ENCODE assay signal across 33 mouse cellular contexts in the genomic region with DNA sequence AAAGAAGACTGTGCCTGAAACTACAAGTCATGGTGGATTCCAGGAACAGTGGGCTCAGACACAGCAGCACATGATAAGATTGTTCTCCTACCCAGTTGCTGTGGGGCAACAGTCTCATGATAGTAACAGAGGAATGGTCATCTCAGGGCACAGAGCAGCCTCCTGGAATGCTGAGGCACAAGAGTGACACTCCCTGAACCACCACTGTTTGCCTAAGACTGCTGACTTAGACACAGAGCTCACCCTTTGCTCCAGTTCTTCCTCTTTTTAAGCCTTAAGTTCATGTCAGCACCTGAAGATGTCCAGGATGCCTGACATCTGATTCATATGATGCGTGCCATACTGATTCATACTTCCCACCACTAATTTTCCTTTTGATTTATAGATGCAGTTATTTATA. TPM values are rescaled to one million over a fixed set of nuclear protein-coding genes. Genes with fewer than 3 reads are reported as not detected.
A peak's percentile ranks its signal among the peaks of the same experiment; 100 is the strongest.
DNase-seq lines count a peak whose midpoint lies in the region; ATAC-seq and TF ChIP-seq lines count a peak whose summit lies in the region.
"Had no signal": no experiment of that assay in that cellular context is flagged by ENCODE, and none has a peak within 500 bp of the region (broad histone marks: within the 10 kb centered on the region; RNA-seq: fewer than 3 reads in every experiment).

No protein-coding gene starts in this region.

- no peak for TF ChIP-seq EP300 in lung, postnatal 0 days (IDR thresholded peaks at IDR 0.05)

- H3K9ac ChIP-seq in lung, postnatal 0 days (replicated peaks; ENCODE audit: low read depth): no peak overlapping the region
- H3K9ac ChIP-seq: forebrain, embryonic 15.5 days; heart, embryonic 13.5 days; neural tube, embryonic 13.5 days had no signal

- H3K36me3 ChIP-seq in lung, postnatal 0 days (ENCODE audit: insufficient read depth, low read length): no peaks in the 10 kb centered on the region
- H3K36me3 ChIP-seq in macrophage (ENCODE audit: inconsistent target): no peaks in the 10 kb centered on the region
- H3K36me3 ChIP-seq: embryonic facial prominence, embryonic 10.5 days; forebrain, embryonic 15.5 days; heart, embryonic 13.5 days; neural tube, embryonic 13.5 days had no signal

- no peak; the same call in 1 of the 2 replicates for ATAC-seq in lung, postnatal 0 days
- ATAC-seq: forebrain, embryonic 15.5 days had no signal

- peak; percentile 14 for DNase-seq in lung, postnatal 0 days (ENCODE audit: low spot score)
- DNase-seq in lung, postnatal 25 days (ENCODE audit: low spot score): no peak
- peak; percentile 39 for DNase-seq in adipocyte (ENCODE audit: low spot score)
- peak; percentile 47 for DNase-seq in yolk sac, embryonic 10.5 days (ENCODE audit: low spot score)
- DNase-seq in urinary bladder, postnatal 25 days (ENCODE audit: low spot score): no peak
- no peak for DNase-seq in embryo, embryonic 9.5 days (ENCODE audit: extremely low spot score)
- DNase-seq: cerebellum, adult 2 months; cerebellum, postnatal 25 days; gastrocnemius, postnatal 10 days; heart, postnatal 14 days; kidney, adult 2 months; lung, adult 2 months; lung, postnatal 4 days; midbrain, embryonic 14.5 days; thymus, postnatal 36 days had no signal

- no peak overlapping the region for H3K27ac ChIP-seq in lung, postnatal 0 days (ENCODE audit: low read length)
- peak overlapping the region; percentile 95 for H3K27ac ChIP-seq in macrophage
- H3K27ac ChIP-seq: embryonic facial prominence, embryonic 10.5 days; forebrain, embryonic 15.5 days; heart, embryonic 13.5 days; kidney, postnatal 0 days; neural tube, embryonic 13.5 days had no signal

- TF ChIP-seq CTCF in lung, postnatal 0 days (IDR thresholded peaks at IDR 0.05): no peak

- H3K79me2 ChIP-seq in macrophage (ENCODE audit: inconsistent target): no peaks in the 10 kb centered on the region

- WGBS in lung, postnatal 0 days: 86% methylated on average over 1 of the region's 1 CpGs
- WGBS in macrophage (ENCODE audit: missing documents): 27% methylated on average over 1 of the region's 1 CpGs

- no peaks in the 10 kb centered on the region for H3K4me1 ChIP-seq in lung, postnatal 0 days (ENCODE audit: insufficient read depth, low read depth, low read length)
- H3K4me1 ChIP-seq: embryonic facial prominence, embryonic 10.5 days; forebrain, embryonic 15.5 days; heart, embryonic 13.5 days; neural tube, embryonic 13.5 days had no signal

- no peak overlapping the region for H3K4me2 ChIP-seq in lung, postnatal 0 days (replicated peaks; ENCODE audit: low read depth, low read length)
- H3K4me2 ChIP-seq: forebrain, embryonic 15.5 days; heart, embryonic 13.5 days; liver, embryonic 11.5 days; neural tube, embryonic 13.5 days had no signal

- no peak overlapping the region for H3K4me3 ChIP-seq in lung, postnatal 0 days (ENCODE audit: low read depth, low read length)
- no peak overlapping the region for H3K4me3 ChIP-seq in macrophage (ENCODE audit: inconsistent target)
- H3K4me3 ChIP-seq: embryonic facial prominence, embryonic 10.5 days; forebrain, embryonic 15.5 days; heart, embryonic 13.5 days; myocyte; neural tube, embryonic 13.5 days had no signal

- H3K9me3 ChIP-seq in lung, postnatal 0 days (ENCODE audit: low read length): no peaks in the 10 kb centered on the region
- H3K9me3 ChIP-seq: embryonic facial prominence, embryonic 10.5 days; forebrain, embryonic 15.5 days; heart, embryonic 13.5 days; neural tube, embryonic 13.5 days had no signal

- no peaks in the 10 kb centered on the region for H3K27me3 ChIP-seq in lung, postnatal 0 days (replicated peaks; ENCODE audit: insufficient read depth, low read length)
- H3K27me3 ChIP-seq: forebrain, embryonic 15.5 days; heart, embryonic 13.5 days; neural tube, embryonic 13.5 days had no signal

RNA-seq across cellular contexts. Expression of a gene that starts 23.7 kb away (rescaled TPM):
- polyA plus RNA-seq in lung, postnatal 0 days (2015; fragmentation: Nextera tagmentation; extraction: Ambion mirVana): 413 and 421 TPM in 2 replicates
- 100 to 1,000 TPM in 5 of 26 experiments, 10 to 100 TPM in 21; 13.7 to 172 (median 40.9) TPM for total RNA-seq in macrophage (2018; cell fraction: chromatin; rRNA removed)
- 100 to 1,000 TPM; 122 to 667 (median 326) TPM for total RNA-seq in macrophage (2018; cell fraction: cytosol; rRNA removed)
- total RNA-seq in macrophage (2018; cell fraction: nucleus; rRNA removed): 100 to 1,000 TPM in 13 of 26 experiments, 10 to 100 TPM in 13; 47.6 to 271 (median 103) TPM
- polyA plus RNA-seq in macrophage (2018): 508 to 1,107 TPM (median 907 TPM) in 3 replicates

RNA-seq across cellular contexts. Expression of a gene that starts 28.8 kb away (rescaled TPM):
- not detected in 2 replicates for polyA plus RNA-seq in lung, postnatal 0 days (2015; fragmentation: Nextera tagmentation; extraction: Ambion mirVana)
- total RNA-seq in macrophage (2018; cell fraction: chromatin; rRNA removed): 1 to 10 TPM in 8 of 26 experiments, not detected in 18; 1.8 to 4.2 (median 2.2) TPM
- total RNA-seq in macrophage (2018; cell fraction: cytosol; rRNA removed): under 1 TPM in 3 of 26 experiments, not detected in 23; 0.29 to 0.41 (median 0.33) TPM
- 1 to 10 TPM in 13 of 26 experiments, not detected in 13; 1.2 to 5.7 (median 2.4) TPM for total RNA-seq in macrophage (2018; cell fraction: nucleus; rRNA removed)
- not detected in 3 replicates for polyA plus RNA-seq in macrophage (2018)
- total RNA-seq: adrenal gland, adult 18-20 months; adrenal gland, postnatal 4 days; gastrocnemius, postnatal 10 days; heart, adult 18-20 months; heart, postnatal 14 days; layer of hippocampus, postnatal 14 days; left cerebral cortex, postnatal 10 days had no signal
- polyA plus RNA-seq: cerebellum, adult 2 months; embryonic facial prominence, embryonic 10.5 days; forebrain, embryonic 15.5 days; heart, embryonic 13.5 days; hindbrain, embryonic 11.5 days; kidney, adult 2 months; kidney, postnatal 0 days; large intestine, adult 2 months; limb, embryonic 11.5 days; liver, embryonic 11.5 days; lung, adult 2 months; midbrain, embryonic 14.5 days; myocyte; neural tube, embryonic 13.5 days; spleen, adult 2 months; stomach, embryonic 14.5 days had no signal

RNA-seq across cellular contexts. Expression of a gene that starts 32.6 kb away (rescaled TPM):
- polyA plus RNA-seq in lung, postnatal 0 days (2015; fragmentation: Nextera tagmentation; extraction: Ambion mirVana): 3.6 and 11.2 TPM in 2 replicates
- 100 to 1,000 TPM in 21 of 26 experiments, 10 to 100 TPM in 5; 68.7 to 743 (median 252) TPM for total RNA-seq in macrophage (2018; cell fraction: chromatin; rRNA removed)
- total RNA-seq in macrophage (2018; cell fraction: cytosol; rRNA removed): 1,000 to 10,000 TPM in 14 of 26 experiments, 100 to 1,000 TPM in 12; 325 to 6,363 (median 1,124) TPM
- total RNA-seq in macrophage (2018; cell fraction: nucleus; rRNA removed): 1,000 to 10,000 TPM in 15 of 26 experiments, 100 to 1,000 TPM in 11; 331 to 4,588 (median 1,236) TPM
- polyA plus RNA-seq in macrophage (2018): 203 to 397 TPM (median 307 TPM) in 3 replicates
- total RNA-seq: gastrocnemius, postnatal 10 days; heart, adult 18-20 months; heart, postnatal 14 days; layer of hippocampus, postnatal 14 days had no signal
- polyA plus RNA-seq: myocyte; stomach, embryonic 14.5 days had no signal

RNA-seq across cellular contexts. Expression of a gene that starts 38.1 kb away (rescaled TPM):
- 29.8 and 36.6 TPM in 2 replicates for polyA plus RNA-seq in lung, postnatal 0 days (2015; fragmentation: Nextera tagmentation; extraction: Ambion mirVana)
- 100 to 1,000 TPM in 16 of 26 experiments, 10 to 100 TPM in 10; 27.1 to 700 (median 152) TPM for total RNA-seq in macrophage (2018; cell fraction: chromatin; rRNA removed)
- total RNA-seq in macrophage (2018; cell fraction: cytosol; rRNA removed): 1,000 to 10,000 TPM in 7 of 26 experiments, 100 to 1,000 TPM in 19; 287 to 1,885 (median 507) TPM
- 1,000 to 10,000 TPM in 2 of 26 experiments, 100 to 1,000 TPM in 23, 10 to 100 TPM in 1; 94.4 to 1,218 (median 394) TPM for total RNA-seq in macrophage (2018; cell fraction: nucleus; rRNA removed)
- 289 to 625 TPM (median 620 TPM) in 3 replicates for polyA plus RNA-seq in macrophage (2018)

RNA-seq across cellular contexts. Expression of a gene that starts 45.8 kb away (rescaled TPM):
- polyA plus RNA-seq in lung, postnatal 0 days (2015; fragmentation: Nextera tagmentation; extraction: Ambion mirVana): 1.7 and 15.8 TPM in 2 replicates
- 1,000 to 10,000 TPM in 4 of 26 experiments, 100 to 1,000 TPM in 21, 10 to 100 TPM in 1; 90.2 to 1,268 (median 418) TPM for total RNA-seq in macrophage (2018; cell fraction: chromatin; rRNA removed)
- total RNA-seq in macrophage (2018; cell fraction: cytosol; rRNA removed): 1,000 to 10,000 TPM in 13 of 26 experiments, 100 to 1,000 TPM in 13; 245 to 6,609 (median 1,184) TPM
- 1,000 to 10,000 TPM in 16 of 26 experiments, 100 to 1,000 TPM in 10; 156 to 4,947 (median 1,739) TPM for total RNA-seq in macrophage (2018; cell fraction: nucleus; rRNA removed)
- polyA plus RNA-seq in macrophage (2018): 101 to 412 TPM (median 201 TPM) in 3 replicates
- total RNA-seq: adrenal gland, adult 18-20 months; gastrocnemius, postnatal 10 days; heart, adult 18-20 months; heart, postnatal 14 days; layer of hippocampus, postnatal 14 days; left cerebral cortex, postnatal 10 days had no signal
- polyA plus RNA-seq: myocyte had no signal

Comparison
In these comparisons a context has a peak if more than half of its experiments do, and no peak if none do; other contexts are left out.
1. DNase-seq: peak in lung, postnatal 0 days (single experiment), adipocyte (single experiment) and yolk sac, embryonic 10.5 days (single experiment); none in lung, postnatal 25 days (single experiment), urinary bladder, postnatal 25 days (single experiment) and embryo, embryonic 9.5 days (single experiment).
2. RNA of a gene that starts 32.6 kb away (polyA plus RNA-seq): 203 to 397 TPM in macrophage; 3.6 to 11.2 TPM in lung, postnatal 0 days; every median in the first group is over 10 times any median in the second.